In genomic region chr9:18277497-18277896, GRCm38 (mm10) we compare ENCODE assay signal across 9 mouse cellular contexts. TPM values are rescaled to one million over a fixed set of nuclear protein-coding genes. Genes with fewer than 3 reads are reported as not detected.
DNase-seq lines count a peak whose midpoint lies in the region; ATAC-seq and TF ChIP-seq lines count a peak whose summit lies in the region.
"Had no signal": no experiment of that assay in that cellular context is flagged by ENCODE, and none has a peak within 500 bp of the region (broad histone marks: within the 10 kb centered on the region; RNA-seq: fewer than 3 reads in every experiment).

No protein-coding gene starts in this region.

- H3K27ac ChIP-seq in left cerebral cortex, adult 2 months = no peak overlapping the region
- no peak overlapping the region for H3K27ac ChIP-seq in forebrain, postnatal 0 days (ENCODE audit: low read depth, low read length)
- H3K27ac ChIP-seq in heart, embryonic 11.5 days (ENCODE audit: low read depth, low read length) = no peak overlapping the region

- no peak for DNase-seq in left cerebral cortex, adult 2 months (ENCODE audit: extremely low spot score in 1 of 2, low spot score in 2 of 2)
- DNase-seq in left cerebral cortex, adult 8-10 months (ENCODE audit: low spot score in 2 of 2) = no peak
- DNase-seq in Muller cell, postnatal 12 days (ENCODE audit: inconsistent ontology term) = peak; percentile 16
- DNase-seq in forebrain, postnatal 0 days = peak; percentile 66
- peak; percentile 62 for DNase-seq in naive thymus-derived CD4-positive, alpha-beta T cell, adult 2 months (ENCODE audit: low read depth)
- DNase-seq in cerebellum, adult 11 months = no peak
- no peak for DNase-seq in natural killer cell, adult 2 months (ENCODE audit: low spot score in 2 of 2)
- DNase-seq: gastrocnemius, postnatal 14 days had no signal

- no peaks in the 10 kb centered on the region for H3K36me3 ChIP-seq in forebrain, postnatal 0 days (ENCODE audit: insufficient read depth)
- H3K36me3 ChIP-seq in heart, embryonic 11.5 days (ENCODE audit: control insufficient read depth, insufficient read depth, low read length) = no peaks in the 10 kb centered on the region

- no peaks in the 10 kb centered on the region for H3K27me3 ChIP-seq in forebrain, postnatal 0 days (ENCODE audit: insufficient read depth, low read length)
- no peaks in the 10 kb centered on the region for H3K27me3 ChIP-seq in heart, embryonic 11.5 days (ENCODE audit: control insufficient read depth, insufficient read depth, low read length)

- peak; percentile 60 for TF ChIP-seq CTCF in left cerebral cortex, adult 2 months (IDR thresholded peaks at IDR 0.05)
- peak; percentile 59 for TF ChIP-seq CTCF in forebrain, postnatal 0 days (IDR thresholded peaks at IDR 0.05; ENCODE audit: low read depth)

- 46% methylated on average over 1 of the region's 1 CpGs for WGBS in forebrain, postnatal 0 days
- WGBS in heart, embryonic 11.5 days (ENCODE audit: insufficient replicate concordance) = 44% methylated on average over 1 of the region's 1 CpGs

- ATAC-seq in forebrain, postnatal 0 days = peak; percentile 87
- ATAC-seq in heart, embryonic 11.5 days (replicated peaks; ENCODE audit: insufficient number of reproducible peaks, low FRiP score, low TSS enrichment) = no peak

- no peaks in the 10 kb centered on the region for H3K4me1 ChIP-seq in forebrain, postnatal 0 days (ENCODE audit: insufficient read depth)
- no peaks in the 10 kb centered on the region for H3K4me1 ChIP-seq in heart, embryonic 11.5 days (ENCODE audit: control insufficient read depth, insufficient read depth, low read length)

- H3K9me3 ChIP-seq in forebrain, postnatal 0 days (ENCODE audit: low read length) = no peaks in the 10 kb centered on the region
- H3K9me3 ChIP-seq in heart, embryonic 11.5 days (replicated peaks; ENCODE audit: control insufficient read depth, low read length) = no peaks in the 10 kb centered on the region

- no peak overlapping the region for H3K4me3 ChIP-seq in left cerebral cortex, adult 2 months
- H3K4me3 ChIP-seq in forebrain, postnatal 0 days (ENCODE audit: low read depth, low read length) = no peak overlapping the region
- H3K4me3 ChIP-seq in heart, embryonic 11.5 days (ENCODE audit: low read depth, low read length) = no peak overlapping the region

- intact Hi-C loops in left cerebral cortex, adult 2 months (cut with DNase I) = no loop called here

- H3K9ac ChIP-seq in forebrain, postnatal 0 days = no peak overlapping the region
- no peak overlapping the region for H3K9ac ChIP-seq in heart, embryonic 11.5 days (ENCODE audit: low read depth, low read length)

- H3K4me2 ChIP-seq in forebrain, postnatal 0 days (ENCODE audit: low read depth) = no peak overlapping the region
- no peak overlapping the region for H3K4me2 ChIP-seq in heart, embryonic 11.5 days

RNA-seq across cellular contexts. Expression of gene Chordc1, which starts 14.4 kb away (rescaled TPM):
- 100 to 1,000 TPM; 107 to 108 TPM for total RNA-seq in left cerebral cortex, adult 2 months (2021)
- 10 to 100 TPM; 66.9 to 82.6 (median 70.8) TPM for total RNA-seq in left cerebral cortex, adult 8-10 months (2022)
- 40.2 and 46.0 TPM in 2 replicates for total RNA-seq in forebrain, postnatal 0 days (2014; rRNA removed)
- polyA plus RNA-seq in forebrain, postnatal 0 days (2015; fragmentation: Nextera tagmentation; extraction: Ambion mirVana) = 47.6 and 60.9 TPM in 2 replicates
- 83.5 and 85.5 TPM in 2 replicates for polyA plus RNA-seq in heart, embryonic 11.5 days (2014; fragmentation: Nextera tagmentation; extraction: Ambion mirVana)

Comparison
In these comparisons a context has a peak if more than half of its experiments do, and no peak if none do; other contexts are left out.
1. DNase-seq: peak in Muller cell, postnatal 12 days (single experiment), forebrain, postnatal 0 days (single experiment) and naive thymus-derived CD4-positive, alpha-beta T cell, adult 2 months (single experiment); none in left cerebral cortex, adult 2 months (0 of 2), left cerebral cortex, adult 8-10 months (0 of 2), cerebellum, adult 11 months (single experiment) and natural killer cell, adult 2 months (0 of 2).